Mouse (Mus musculus) forebrain, embryonic 15.5 days (tissue): Measurements from ENCODE around the gene Fxyd1. TPM values are rescaled to one million over a fixed set of nuclear protein-coding genes. Genes with fewer than 3 reads are reported as not detected.
A peak's percentile ranks its signal among the peaks of the same experiment; 100 is the strongest.

Source experiments
- ATAC-seq: fragments of 200-750 bp; cut with Nextera tagmentation; replicated peaks from 2 replicates; pipeline ENCODE4 v1.8.0; 2017; ENCODE audit warnings: mild to moderate bottlenecking, moderate TSS enrichment, moderate library complexity
- H3K27ac ChIP-seq: fragments of 300-500 bp; sonication (generic); replicated peaks from 2 replicates; pipeline ENCODE4 v1.5.1; 2015; ENCODE audit warnings: mild to moderate bottlenecking, inconsistent platforms
- H3K27me3 ChIP-seq: fragments of 300-500 bp; sonication (generic); 2 replicates; pipeline ENCODE4 v1.6.1; 2015; ENCODE audit warnings: inconsistent platforms
- H3K36me3 ChIP-seq: fragments of 300-500 bp; sonication (generic); 2 replicates; pipeline ENCODE4 v1.6.1; 2015; ENCODE audit warnings: mild to moderate bottlenecking, inconsistent platforms
- H3K4me1 ChIP-seq: fragments of 300-500 bp; sonication (generic); 2 replicates; pipeline ENCODE4 v1.6.1; 2015; ENCODE audit warnings: inconsistent platforms
- H3K4me2 ChIP-seq: fragments of 300-500 bp; sonication (generic); replicated peaks from 2 replicates; pipeline ENCODE4 v1.6.1; 2015; ENCODE audit warnings: mild to moderate bottlenecking, inconsistent platforms
- H3K4me3 ChIP-seq: fragments of 300-500 bp; sonication (generic); 2 replicates; pipeline ENCODE4 v1.5.1; 2015; ENCODE audit warnings: mild to moderate bottlenecking, inconsistent platforms
- H3K9ac ChIP-seq: fragments of 300-500 bp; sonication (generic); replicated peaks from 2 replicates; pipeline ENCODE4 v1.6.1; 2015; ENCODE audit warnings: mild to moderate bottlenecking, inconsistent platforms
- H3K9me3 ChIP-seq: fragments of 300-500 bp; sonication (generic); 2 replicates; pipeline ENCODE4 v1.6.1; 2016; ENCODE audit warnings: inconsistent platforms
- WGBS: fragments of 180-500 bp; shearing (Covaris S2); methylation state at CpG from one replicate; pipeline ENCODE4 v1.1.7; 2015; ENCODE audit warnings: mixed read lengths; 5-methylcytosine and 5-hydroxymethylcytosine counted together
- polyA plus RNA-seq: library from polyadenylated mRNA; unstranded; fragments of >200 nt; fragmentation: Nextera tagmentation; extraction: Ambion mirVana; gene quantifications from 2 replicates; pipeline ENCODE4 v1.2.1, GENCODE M21; 2015

Fxyd1 gene
- polyA plus RNA-seq, 1 experiment from 2014 or later: 14.7 TPM

DNA sequence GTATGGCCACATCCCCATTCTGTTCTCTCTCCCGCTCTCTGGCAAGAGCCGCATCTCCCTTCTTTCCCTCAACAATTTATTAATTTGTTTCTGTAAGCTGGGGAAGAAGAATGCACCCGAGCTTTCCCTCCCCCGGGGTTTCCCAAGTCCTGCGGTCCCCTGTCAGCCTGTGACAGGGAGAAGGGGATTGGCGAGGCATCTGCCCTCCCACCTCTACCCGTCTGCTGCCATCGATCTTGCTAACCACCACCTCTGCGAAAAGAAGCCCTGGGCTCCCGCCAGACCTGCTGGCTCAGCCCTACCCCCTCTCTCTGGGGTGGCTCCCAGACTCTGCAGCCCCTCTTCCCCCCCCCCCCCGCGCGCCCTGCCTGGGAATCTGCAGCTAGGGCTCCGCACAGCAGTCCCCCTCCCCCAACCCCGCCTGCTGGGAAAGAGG, 7.1 kb downstream of the Fxyd1 start:
- Histone ChIP-seq H3K27me3 (peaks cover 40% of the 10 kb centered on the region), H3K27ac (peak overlapping the region; percentile 35; the same call in 1 of the 2 replicates), H3K9me3 (no peaks in the 10 kb centered on the region), H3K4me2 (peak overlapping the region; percentile 54), H3K36me3 (no peaks in the 10 kb centered on the region), H3K4me1 (peaks cover 39% of the 10 kb centered on the region), H3K4me3 (peak overlapping the region; percentile 38), H3K9ac (peak overlapping the region; percentile 17)
- under 1% methylated on average over 11 of the region's 15 CpGs for WGBS
- ATAC-seq: peak; percentile 49

DNA sequence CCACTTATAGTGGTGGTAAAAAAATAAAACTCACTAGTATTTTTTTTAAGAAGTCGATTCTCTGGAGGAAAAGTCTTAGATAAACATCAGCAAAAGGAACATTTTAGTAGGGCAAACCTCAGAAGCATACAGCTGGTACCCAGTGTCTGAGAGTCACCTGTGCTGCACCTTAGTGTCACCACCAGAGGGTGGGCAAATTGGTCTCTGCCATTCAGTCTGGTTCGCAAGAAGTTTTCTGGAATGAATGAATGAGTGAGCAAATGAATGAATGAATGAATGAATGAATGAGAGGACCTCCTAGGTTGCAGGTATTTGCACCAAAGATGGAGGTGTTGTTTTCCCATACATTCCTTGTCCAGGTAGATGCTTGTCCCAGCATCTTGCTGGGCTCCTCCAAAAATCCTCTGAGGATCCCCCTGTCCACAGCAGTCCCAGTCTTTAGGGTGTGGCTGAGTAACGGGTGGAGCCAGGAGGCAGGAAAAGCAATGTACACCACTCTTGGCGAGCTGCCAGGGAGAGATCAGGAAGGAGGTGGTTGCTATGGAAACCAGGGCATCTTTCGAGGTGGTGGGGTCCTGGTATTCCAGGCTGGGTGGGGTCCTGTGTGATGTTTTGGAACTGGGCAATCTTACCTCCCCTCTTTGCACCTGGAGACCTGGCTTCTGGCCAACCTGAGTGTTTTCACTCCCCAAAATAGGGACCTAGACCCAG, 7.7 kb downstream of the Fxyd1 start:
- H3K9me3 ChIP-seq: no peaks in the 10 kb centered on the region
- H3K27me3 ChIP-seq: peaks cover 36% of the 10 kb centered on the region
- H3K9ac ChIP-seq: peak overlapping the region; percentile 17; the same call in 1 of the 2 replicates
- peaks cover 39% of the 10 kb centered on the region for H3K4me1 ChIP-seq
- peak overlapping the region; percentile 54 for H3K4me2 ChIP-seq
- WGBS: 21% methylated on average over 5 of the region's 5 CpGs
- peak; percentile 21; the same call in 1 of the 2 replicates for ATAC-seq
- H3K4me3 ChIP-seq: peak overlapping the region; percentile 38
- H3K27ac ChIP-seq: peak overlapping the region; percentile 35; the same call in 1 of the 2 replicates
- H3K36me3 ChIP-seq: no peaks in the 10 kb centered on the region

DNA sequence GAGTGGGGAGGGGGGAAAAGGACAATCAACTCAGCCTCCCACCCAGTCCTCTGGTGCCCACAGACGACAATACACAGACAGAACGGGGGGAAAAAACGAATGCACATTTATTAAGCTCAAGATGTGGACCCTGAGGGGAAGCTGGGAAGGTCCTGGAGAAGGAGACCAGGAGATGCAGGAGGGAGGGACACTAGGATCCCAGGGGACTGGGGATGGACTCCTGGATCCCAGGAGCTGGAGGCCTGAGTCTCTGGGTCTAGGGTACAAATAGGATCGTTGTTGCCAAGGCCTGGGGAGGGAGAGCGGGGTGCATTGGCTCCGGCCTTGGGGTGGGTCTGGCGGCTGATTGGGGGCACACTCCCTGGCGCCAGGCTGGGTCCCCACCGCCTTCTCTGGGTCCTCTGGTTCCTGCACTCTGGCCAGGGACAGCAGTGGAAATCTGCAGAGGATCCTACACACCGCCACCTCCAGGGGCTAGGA, 14.5 kb downstream of the Fxyd1 start, which contains the start of gene Fxyd5:
TSS of gene Fxyd5 (minus strand) at position 51 of the 480 bp plus-strand sequence.
- Histone ChIP-seq H3K4me1 (peaks cover 6% of the 10 kb centered on the region; the same call in 1 of the 2 replicates), H3K27ac (no peak within 1 kb of the TSS), H3K4me2 (peak within 1 kb of the TSS; percentile 21), H3K9ac (no peak within 1 kb of the TSS), H3K27me3 (peaks cover 29% of the 10 kb centered on the region), H3K9me3 (no peaks in the 10 kb centered on the region), H3K36me3 (no peaks in the 10 kb centered on the region), H3K4me3 (peak within 1 kb of the TSS; percentile 11)
- no peak for ATAC-seq
- WGBS: 41% methylated on average over 10 of the region's 10 CpGs

DNA sequence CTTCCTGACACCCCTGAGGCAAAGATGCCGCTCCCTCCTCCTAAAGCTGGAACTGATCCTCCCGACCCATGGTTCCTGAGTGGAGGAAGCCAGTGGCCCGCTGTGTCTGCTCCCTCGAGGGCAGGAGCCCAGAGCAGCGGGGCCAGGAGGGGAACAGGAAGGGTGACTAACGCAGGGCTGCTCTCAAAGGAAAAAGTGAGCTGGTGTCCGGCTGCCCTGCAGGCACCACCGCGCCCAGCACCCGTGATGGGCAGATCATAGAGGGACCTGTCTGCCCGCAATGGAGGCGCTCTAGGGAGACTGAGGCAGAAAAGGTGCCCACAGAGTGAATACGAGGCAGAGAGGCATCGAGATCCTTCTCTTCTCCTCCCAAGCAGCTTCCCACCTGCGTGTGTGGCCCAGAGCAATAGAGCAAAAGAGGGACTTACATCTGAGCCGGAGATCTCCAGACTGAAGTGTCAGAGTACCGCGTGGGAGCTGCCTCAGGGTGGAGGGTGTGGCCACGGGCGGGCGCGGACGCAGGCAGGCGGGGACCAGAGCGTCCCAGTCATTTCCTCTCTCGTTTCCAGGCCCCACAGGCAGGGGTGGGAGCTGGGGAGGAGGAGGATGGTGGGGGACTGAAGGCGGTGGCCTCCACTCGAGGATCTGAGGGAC, 15.2 kb downstream of the Fxyd1 start:
- peak overlapping the region; percentile 21 for H3K4me2 ChIP-seq
- peaks cover 6% of the 10 kb centered on the region; the same call in 1 of the 2 replicates for H3K4me1 ChIP-seq
- 3% methylated on average over 28 of the region's 28 CpGs for WGBS
- no peak overlapping the region for H3K27ac ChIP-seq
- ATAC-seq: no peak
- peaks cover 29% of the 10 kb centered on the region for H3K27me3 ChIP-seq
- no peaks in the 10 kb centered on the region for H3K9me3 ChIP-seq
- no peaks in the 10 kb centered on the region for H3K36me3 ChIP-seq
- H3K9ac ChIP-seq: no peak overlapping the region
- H3K4me3 ChIP-seq: peak overlapping the region; percentile 11

DNA sequence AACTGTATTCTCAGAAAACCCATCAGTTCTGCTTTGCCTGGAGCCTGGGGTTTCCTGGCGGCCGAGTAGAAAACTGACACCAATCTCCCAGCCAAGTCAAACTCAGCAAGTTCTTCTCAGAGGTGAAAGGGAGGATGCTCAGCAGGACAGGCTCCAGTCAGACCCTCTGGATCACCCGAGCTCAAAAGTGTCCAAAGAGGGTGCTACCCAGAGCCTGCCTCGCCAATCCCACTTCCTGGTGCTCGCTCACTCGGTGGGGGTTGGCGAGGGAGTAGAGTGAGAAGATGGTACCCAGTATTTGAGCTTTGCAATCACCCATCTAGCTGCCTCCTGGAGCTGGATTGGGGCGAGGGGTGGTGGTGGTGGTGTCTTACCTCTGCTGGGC, 16.0 kb downstream of the Fxyd1 start:
- no peak overlapping the region for H3K4me3 ChIP-seq
- H3K9me3 ChIP-seq: no peaks in the 10 kb centered on the region
- no peak overlapping the region for H3K27ac ChIP-seq
- WGBS: 41% methylated on average over 8 of the region's 8 CpGs
- no peaks in the 10 kb centered on the region for H3K36me3 ChIP-seq
- H3K27me3 ChIP-seq: peaks cover 29% of the 10 kb centered on the region
- no peak overlapping the region for H3K4me2 ChIP-seq
- peaks cover 6% of the 10 kb centered on the region; the same call in 1 of the 2 replicates for H3K4me1 ChIP-seq
- no peak for ATAC-seq
- H3K9ac ChIP-seq: no peak overlapping the region

DNA sequence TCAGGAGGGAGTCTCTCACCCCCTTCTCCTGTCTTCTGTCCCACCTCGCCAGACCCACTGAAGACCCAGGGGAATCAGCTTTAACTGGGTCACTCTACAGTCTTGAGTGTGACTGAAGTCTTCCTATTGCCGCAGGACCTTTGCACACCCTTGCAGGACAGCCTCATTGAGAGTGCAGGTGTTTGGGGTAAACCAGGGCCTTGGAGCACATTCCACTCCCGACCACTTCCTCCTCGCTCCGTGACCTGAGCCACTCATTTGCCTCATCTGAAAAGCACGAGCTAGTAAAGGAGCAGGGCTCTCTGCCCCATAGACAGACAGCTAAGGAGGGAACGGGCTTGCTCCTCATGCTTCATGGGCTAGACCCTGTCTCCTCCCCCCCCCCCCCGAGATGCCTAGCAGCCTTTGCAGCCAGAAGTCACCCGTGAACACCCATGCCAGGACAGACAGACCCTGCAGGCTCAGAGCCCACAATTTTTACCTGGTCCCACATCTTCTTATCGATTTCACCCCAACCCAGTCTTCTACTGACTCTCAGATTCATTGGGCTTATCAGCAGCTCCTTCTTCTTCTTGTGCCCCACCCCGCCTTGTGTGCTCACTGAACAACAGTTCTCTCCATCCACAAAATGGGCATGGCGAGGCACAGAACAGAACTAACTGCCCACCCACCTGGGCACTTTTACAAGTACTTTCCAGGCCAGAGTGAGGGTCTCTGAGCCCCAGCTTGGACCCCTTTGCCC, 16.5 kb downstream of the Fxyd1 start:
- Histone ChIP-seq H3K4me2 (no peak overlapping the region), H3K27me3 (peaks cover 29% of the 10 kb centered on the region), H3K4me1 (peaks cover 6% of the 10 kb centered on the region; the same call in 1 of the 2 replicates), H3K9me3 (no peaks in the 10 kb centered on the region), H3K27ac (no peak overlapping the region), H3K9ac (no peak overlapping the region), H3K4me3 (no peak overlapping the region), H3K36me3 (no peaks in the 10 kb centered on the region)
- ATAC-seq: no peak
- WGBS: 81% methylated on average over 12 of the region's 12 CpGs

DNA sequence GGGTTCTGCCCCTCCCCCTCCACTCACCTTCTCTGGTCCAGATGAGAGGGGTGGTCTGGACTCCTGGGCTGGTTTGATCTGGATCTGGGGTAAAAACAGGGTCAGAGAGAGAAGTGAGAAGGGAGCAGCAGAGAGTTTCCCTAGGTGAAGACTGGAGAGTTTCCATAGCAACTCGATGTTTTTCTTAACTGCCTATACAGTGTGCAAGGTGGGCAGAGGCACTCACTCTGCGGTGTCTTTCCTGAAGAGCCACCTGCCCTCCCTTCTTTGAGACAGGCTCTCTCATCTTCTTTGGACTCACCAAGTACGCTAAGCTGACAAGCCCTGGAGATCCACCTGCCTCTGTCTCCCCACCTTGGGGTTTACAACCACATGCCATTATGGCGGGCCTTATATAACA, 18.0 kb downstream of the Fxyd1 start:
- ATAC-seq: no peak
- Histone ChIP-seq H3K36me3 (no peaks in the 10 kb centered on the region), H3K4me3 (no peak overlapping the region), H3K27me3 (peaks cover 29% of the 10 kb centered on the region), H3K4me2 (no peak overlapping the region), H3K27ac (no peak overlapping the region), H3K9me3 (no peaks in the 10 kb centered on the region), H3K4me1 (peaks cover 6% of the 10 kb centered on the region; the same call in 1 of the 2 replicates), H3K9ac (no peak overlapping the region)
- 92% methylated on average over 4 of the region's 4 CpGs for WGBS

DNA sequence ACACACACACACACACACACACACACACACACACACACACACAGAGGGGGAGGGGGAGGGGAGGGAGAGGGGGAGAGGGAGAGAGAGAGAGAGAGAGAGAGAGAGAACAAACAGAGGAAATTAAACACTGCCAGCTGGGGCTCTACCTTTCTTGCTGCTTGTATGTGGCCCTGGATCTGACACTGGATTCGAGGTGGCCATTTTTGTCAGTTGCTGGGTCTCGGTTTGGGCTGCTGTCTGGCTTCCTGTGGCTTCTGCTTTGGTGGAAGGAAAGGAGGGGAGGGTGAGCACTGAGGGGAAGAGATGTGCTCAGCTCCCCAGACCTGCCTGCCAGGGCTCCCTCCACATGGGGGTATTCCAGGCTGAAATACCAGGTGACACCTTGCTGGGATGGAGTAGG, 19.3 kb downstream of the Fxyd1 start:
- H3K27ac ChIP-seq: no peak overlapping the region

DNA sequence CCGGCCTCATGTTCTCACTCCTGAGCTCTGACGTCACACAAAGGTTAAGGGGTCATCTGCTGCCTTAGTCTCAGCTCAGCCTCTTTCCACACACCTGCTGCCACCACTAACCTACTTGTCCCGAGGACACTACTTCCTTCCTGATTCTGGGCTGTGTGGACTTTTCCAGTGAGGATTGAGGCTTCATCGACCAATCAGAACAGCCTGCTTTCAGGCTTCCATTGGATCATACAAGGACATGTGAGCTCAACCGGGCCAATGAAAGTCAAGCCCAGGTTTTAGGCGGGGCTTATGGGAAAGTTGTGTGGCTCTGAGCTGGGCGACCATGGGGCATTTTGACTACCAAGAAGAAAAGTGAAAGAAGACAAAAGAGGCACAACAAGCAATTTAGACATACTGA, 20.1 kb downstream of the Fxyd1 start:
- WGBS: 85% methylated on average over 7 of the region's 7 CpGs

More for the DNA sequence above, 19.3 kb downstream of the Fxyd1 start:
- H3K4me1 ChIP-seq: peaks cover 6% of the 10 kb centered on the region; the same call in 1 of the 2 replicates
- no peak overlapping the region for H3K9ac ChIP-seq
- WGBS: 86% methylated on average over 2 of the region's 2 CpGs
- ATAC-seq: no peak
- no peak overlapping the region for H3K4me2 ChIP-seq
- H3K4me3 ChIP-seq: no peak overlapping the region
- peaks cover 22% of the 10 kb centered on the region for H3K27me3 ChIP-seq
- H3K9me3 ChIP-seq: no peaks in the 10 kb centered on the region
- no peaks in the 10 kb centered on the region for H3K36me3 ChIP-seq

DNA sequence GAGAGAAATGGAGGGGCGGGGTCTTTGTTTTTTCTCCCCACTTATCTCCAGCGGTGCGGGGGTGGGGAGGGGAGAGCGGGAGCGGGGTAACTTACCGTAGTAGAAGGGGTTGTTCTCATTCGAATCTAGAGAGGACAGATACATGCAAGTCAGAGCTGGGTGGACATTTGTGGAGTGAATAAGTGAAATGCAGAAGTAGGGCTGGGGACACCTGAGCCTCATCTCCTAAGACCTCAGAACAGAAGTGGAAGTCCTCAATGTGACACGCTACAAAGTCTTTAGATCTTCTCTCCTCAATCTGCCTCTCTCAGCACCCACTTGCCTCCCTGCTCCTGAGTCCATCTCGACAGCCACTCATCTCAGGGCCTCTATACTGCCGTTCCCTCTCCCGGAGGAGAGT, 21.7 kb downstream of the Fxyd1 start:
- no peak overlapping the region for H3K4me2 ChIP-seq
- H3K4me1 ChIP-seq: no peaks in the 10 kb centered on the region
- no peak overlapping the region for H3K27ac ChIP-seq
- 83% methylated on average over 11 of the region's 11 CpGs for WGBS
- ATAC-seq: no peak
- H3K27me3 ChIP-seq: 0 out of 2 replicates have a peak, but pooled peaks cover 2% of the 10 kb centered on the region
- no peaks in the 10 kb centered on the region for H3K36me3 ChIP-seq
- no peak overlapping the region for H3K9ac ChIP-seq
- no peak overlapping the region for H3K4me3 ChIP-seq
- no peaks in the 10 kb centered on the region for H3K9me3 ChIP-seq

More for the DNA sequence above, 20.1 kb downstream of the Fxyd1 start:
- H3K27me3 ChIP-seq: peaks cover 14% of the 10 kb centered on the region; the same call in 1 of the 2 replicates
- no peak for ATAC-seq
- H3K36me3 ChIP-seq: no peaks in the 10 kb centered on the region
- peaks cover 3% of the 10 kb centered on the region; the same call in 1 of the 2 replicates for H3K4me1 ChIP-seq
- H3K4me2 ChIP-seq: no peak overlapping the region
- no peak overlapping the region for H3K27ac ChIP-seq
- H3K4me3 ChIP-seq: no peak overlapping the region
- H3K9me3 ChIP-seq: no peaks in the 10 kb centered on the region
- no peak overlapping the region for H3K9ac ChIP-seq

DNA sequence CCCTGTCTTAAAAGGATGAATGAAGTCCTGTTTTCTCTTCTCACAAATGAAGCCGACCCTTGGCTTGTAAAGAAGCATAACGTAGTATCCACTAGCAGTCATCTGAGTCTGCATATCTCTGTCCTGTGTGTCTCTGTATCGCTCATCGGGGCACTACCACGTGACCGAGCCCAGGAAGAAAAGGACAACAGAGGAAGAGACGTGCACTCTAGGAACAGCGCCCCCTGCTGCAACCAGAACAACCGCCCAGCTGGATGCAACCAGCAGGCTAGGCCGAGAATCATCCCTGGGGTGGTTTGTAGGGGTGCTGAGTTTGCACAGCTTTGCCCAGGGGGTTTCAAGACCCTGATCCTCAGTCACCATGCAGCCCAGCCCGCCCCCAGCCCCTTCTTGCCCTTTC, 22.2 kb downstream of the Fxyd1 start:
- Histone ChIP-seq H3K9ac (no peak overlapping the region), H3K4me1 (no peaks in the 10 kb centered on the region), H3K9me3 (no peaks in the 10 kb centered on the region), H3K36me3 (no peaks in the 10 kb centered on the region), H3K27me3 (no peaks in the 10 kb centered on the region), H3K27ac (no peak overlapping the region), H3K4me3 (no peak overlapping the region), H3K4me2 (no peak overlapping the region)
- WGBS: 62% methylated on average over 11 of the region's 11 CpGs
- ATAC-seq: no peak
